Mouse (Mus musculus) cerebellum, adult 18-20 months (tissue): ENCODE results near the gene Spag9.

Source experiments
- DNase-seq, 2 experiments: peaks; one replicate each; pipeline ENCODE4 v3.0.0; 2021

Gene Spag9

GRCm38 (mm10) chr11:94159066-94159880 is 163.4 kb downstream of the Spag9 start:
- peak in 1 of 2 experiments; percentile 64 for DNase-seq

GRCm38 (mm10) chr11:94159911-94160415 is 164.1 kb downstream of the Spag9 start:
- no peak for DNase-seq

GRCm38 (mm10) chr11:94160443-94161266 is 164.8 kb downstream of the Spag9 start:
- peak; percentile 92 to 98 for DNase-seq

- DNase-seq, result peak; percentile 54 to 58
Measured at GRCm38 (mm10) chr11:94161267-94161646, 165.4 kb downstream of the Spag9 start.

- DNase-seq, result no peak
Measured at GRCm38 (mm10) chr11:94161867-94162581, 166.1 kb downstream of the Spag9 start.

GRCm38 (mm10) chr11:94163005-94163767 is 167.3 kb downstream of the Spag9 start:
- no peak for DNase-seq

GRCm38 (mm10) chr11:94165745-94166144 is 169.9 kb downstream of the Spag9 start:
- DNase-seq, result no peak

- DNase-seq, result no peak
Measured at GRCm38 (mm10) chr11:94168238-94168637, 172.3 kb downstream of the Spag9 start.

- DNase-seq, result no peak
Measured at GRCm38 (mm10) chr11:94169596-94169995, 173.7 kb downstream of the Spag9 start.

GRCm38 (mm10) chr11:94171691-94172090 is 175.8 kb downstream of the Spag9 start:
- DNase-seq, result peak; percentile 36 to 58

- DNase-seq, result no peak
Measured at GRCm38 (mm10) chr11:94172186-94172585, 176.3 kb downstream of the Spag9 start.

GRCm38 (mm10) chr11:94173726-94174146 is 177.8 kb downstream of the Spag9 start:
- DNase-seq, result no peak

- no peak for DNase-seq
Measured at GRCm38 (mm10) chr11:94175288-94175687, 179.4 kb downstream of the Spag9 start.
